Mouse (Mus musculus) CD4-positive, CD25-positive, alpha-beta regulatory T cell, adult 2 months (primary cell): ENCODE data around the gene Elp5.

Experiments
- DNase-seq: peaks from one replicate; pipeline ENCODE4 v3.0.0-alpha.2; 2012; ENCODE audit warnings: low read depth, low spot score

Gene Elp5

GRCm38 (mm10) chr11:70015677-70016076 lies 33.4 kb upstream of the Elp5 start:
- no peak for DNase-seq

GRCm38 (mm10) chr11:70014880-70015558 lies 32.7 kb upstream of the Elp5 start, which contains the start of gene Acadvl:
TSS of gene Acadvl (minus strand) at chr11:70015411.
- peak; percentile 89 for DNase-seq

GRCm38 (mm10) chr11:70014051-70014450 lies 31.7 kb upstream of the Elp5 start:
- DNase-seq, result no peak

GRCm38 (mm10) chr11:70013408-70013807 lies 31.1 kb upstream of the Elp5 start:
- DNase-seq, result no peak

- DNase-seq, result no peak
These were observed 30.6 kb upstream of the Elp5 start for GRCm38 (mm10) chr11:70012931-70013330.

GRCm38 (mm10) chr11:70010961-70011360 lies 28.6 kb upstream of the Elp5 start:
- no peak for DNase-seq

- no peak for DNase-seq
These were observed 28.2 kb upstream of the Elp5 start for GRCm38 (mm10) chr11:70010548-70010947.

GRCm38 (mm10) chr11:70010033-70010432 lies 27.7 kb upstream of the Elp5 start:
- DNase-seq, result no peak

GRCm38 (mm10) chr11:70005521-70005920 lies 23.2 kb upstream of the Elp5 start:
- peak; percentile 72 for DNase-seq

- no peak for DNase-seq
These were observed 20.2 kb upstream of the Elp5 start for GRCm38 (mm10) chr11:70002471-70002870.

GRCm38 (mm10) chr11:70001865-70002264 lies 19.5 kb upstream of the Elp5 start:
- peak; percentile 79 for DNase-seq

- DNase-seq, result no peak
These were observed 18.8 kb upstream of the Elp5 start for GRCm38 (mm10) chr11:70001159-70001558.

GRCm38 (mm10) chr11:70000396-70000898 lies 18.1 kb upstream of the Elp5 start, which contains the start of gene Dvl2:
TSS of gene Dvl2 (plus strand) at chr11:70000595.
- DNase-seq, result peak; percentile 97

GRCm38 (mm10) chr11:69999666-70000065 lies 17.3 kb upstream of the Elp5 start:
- DNase-seq, result peak; percentile 55

- DNase-seq, result peak; percentile 42
These were observed 16.5 kb upstream of the Elp5 start for GRCm38 (mm10) chr11:69998567-69999491.

GRCm38 (mm10) chr11:69997070-69997509 lies 14.8 kb upstream of the Elp5 start:
- peak; percentile 92 for DNase-seq

GRCm38 (mm10) chr11:69996161-69997061 lies 14.1 kb upstream of the Elp5 start:
- DNase-seq, result peak; percentile 80

- peak; percentile 98 for DNase-seq
These were observed 13.2 kb upstream of the Elp5 start, which contains the start of gene Phf23 for GRCm38 (mm10) chr11:69995391-69995960. TSS of gene Phf23 (plus strand) at chr11:69995777.

- no peak for DNase-seq
These were observed 12.2 kb upstream of the Elp5 start for GRCm38 (mm10) chr11:69994401-69995090.

GRCm38 (mm10) chr11:69992932-69993331 lies 10.6 kb upstream of the Elp5 start:
- DNase-seq, result no peak
